Mouse (Mus musculus) heart, embryonic 16.5 days (tissue): ENCODE results near the gene Reck. TPM values are rescaled to one million over a fixed set of nuclear protein-coding genes. Genes with fewer than 3 reads are reported as not detected.

Experiments
- ATAC-seq: fragments of 200-750 bp; cut with Nextera tagmentation; replicated peaks from 2 replicates; pipeline ENCODE4 v1.8.0; 2017; ENCODE audit warnings: moderate number of reproducible peaks; ENCODE audit not compliant: insufficient read depth, low FRiP score; ENCODE audit errors: extremely low read depth
- H3K27ac ChIP-seq: fragments of 300-500 bp; sonication (generic); 2 replicates; pipeline ENCODE4 v1.5.1; 2014; ENCODE audit warnings: mild to moderate bottlenecking, low read length, control low read depth, moderate library complexity
- H3K27me3 ChIP-seq: fragments of 300-500 bp; sonication (generic); 2 replicates; pipeline ENCODE4 v1.6.1; 2014; ENCODE audit warnings: low read length, mixed read lengths; ENCODE audit not compliant: control insufficient read depth, insufficient read depth
- H3K36me3 ChIP-seq: fragments of 300-500 bp; sonication (generic); 2 replicates; pipeline ENCODE4 v1.6.1; 2014; ENCODE audit not compliant: control insufficient read depth, insufficient read depth
- H3K4me1 ChIP-seq: fragments of 300-500 bp; sonication (generic); 2 replicates; pipeline ENCODE4 v1.6.1; 2014; ENCODE audit warnings: low read length, mixed read lengths; ENCODE audit not compliant: control insufficient read depth, insufficient read depth
- H3K4me2 ChIP-seq: fragments of 300-500 bp; sonication (generic); 2 replicates; pipeline ENCODE4 v1.6.1; 2014; ENCODE audit warnings: low read depth, mild to moderate bottlenecking, control low read depth, low read length
- H3K4me3 ChIP-seq: fragments of 300-500 bp; sonication (generic); 2 replicates; pipeline ENCODE4 v1.5.1; 2014; ENCODE audit warnings: mild to moderate bottlenecking, control low read depth, low read length
- H3K9ac ChIP-seq: fragments of 300-500 bp; sonication (generic); 2 replicates; pipeline ENCODE4 v1.6.1; 2014; ENCODE audit warnings: low read length, control low read depth
- H3K9me3 ChIP-seq: fragments of 300-500 bp; sonication (generic); replicated peaks from 2 replicates; pipeline ENCODE4 v1.6.1; 2016; ENCODE audit warnings: low read length; ENCODE audit not compliant: control insufficient read depth
- WGBS: fragments of 180-500 bp; shearing (Covaris S2); extraction: QIAGEN DNeasy Blood & Tissue Kit; methylation state at CpG from one replicate; pipeline ENCODE4 v1.1.7; 2014; 5-methylcytosine and 5-hydroxymethylcytosine counted together
- polyA plus RNA-seq: library from polyadenylated mRNA; unstranded; fragments of >200 nt; fragmentation: Nextera tagmentation; extraction: Ambion mirVana; gene quantifications from 2 replicates; pipeline ENCODE4 v1.2.1, GENCODE M21; 2015

Gene Reck
- polyA plus RNA-seq, 1 experiment from 2014 or later: 8.9 TPM

DNA sequence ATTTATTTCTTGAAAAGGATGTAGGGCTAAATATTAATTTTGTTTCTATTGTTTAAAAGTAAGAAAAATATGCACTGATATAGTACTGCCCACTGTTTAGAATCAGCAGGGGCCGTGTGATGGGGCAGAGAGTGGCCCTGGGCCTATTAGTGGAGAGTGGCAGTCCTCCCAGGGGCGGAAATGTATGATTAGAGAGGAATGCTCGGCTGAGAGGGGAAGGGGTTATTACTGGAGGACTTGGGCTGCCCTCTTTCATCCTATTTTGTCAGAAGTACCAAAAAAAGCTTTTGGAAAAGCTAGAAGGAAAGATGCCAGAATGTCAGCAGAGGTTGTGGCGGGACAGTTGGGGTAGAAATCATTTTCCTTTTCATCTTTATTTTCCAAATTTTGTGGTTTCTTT is 8.9 kb downstream of the Reck start:
- peak overlapping the region; percentile 81 for H3K27ac ChIP-seq
- H3K4me3 ChIP-seq: no peak overlapping the region
- no peak overlapping the region for H3K9ac ChIP-seq
- no peaks in the 10 kb centered on the region for H3K27me3 ChIP-seq
- 0 out of 2 replicates have a peak, but pooled peaks have one; percentile 45 for ATAC-seq
- H3K9me3 ChIP-seq: no peaks in the 10 kb centered on the region
- no peaks in the 10 kb centered on the region for H3K36me3 ChIP-seq
- H3K4me1 ChIP-seq: peaks cover 26% of the 10 kb centered on the region
- WGBS: 25% methylated on average over 4 of the region's 4 CpGs
- peak overlapping the region; percentile 29; the same call in 1 of the 2 replicates for H3K4me2 ChIP-seq

GRCm38 (mm10) chr4:43891247-43891646 is 15.9 kb downstream of the Reck start:
- no peaks in the 10 kb centered on the region for H3K27me3 ChIP-seq
- peaks cover 9% of the 10 kb centered on the region for H3K4me1 ChIP-seq
- no peaks in the 10 kb centered on the region for H3K36me3 ChIP-seq
- WGBS: 90% methylated on average over 3 of the region's 3 CpGs
- H3K9me3 ChIP-seq: no peaks in the 10 kb centered on the region
- no peak overlapping the region for H3K27ac ChIP-seq
- no peak for ATAC-seq
- no peak overlapping the region for H3K4me2 ChIP-seq
- H3K4me3 ChIP-seq: no peak overlapping the region
- no peak overlapping the region for H3K9ac ChIP-seq

GRCm38 (mm10) chr4:43897209-43897608 is 21.9 kb downstream of the Reck start:
- Histone ChIP-seq H3K9ac (no peak overlapping the region), H3K27me3 (no peaks in the 10 kb centered on the region), H3K9me3 (no peaks in the 10 kb centered on the region), H3K4me2 (no peak overlapping the region), H3K27ac (no peak overlapping the region), H3K4me3 (no peak overlapping the region), H3K4me1 (peaks cover 12% of the 10 kb centered on the region), H3K36me3 (no peaks in the 10 kb centered on the region)
- no peak for ATAC-seq

DNA sequence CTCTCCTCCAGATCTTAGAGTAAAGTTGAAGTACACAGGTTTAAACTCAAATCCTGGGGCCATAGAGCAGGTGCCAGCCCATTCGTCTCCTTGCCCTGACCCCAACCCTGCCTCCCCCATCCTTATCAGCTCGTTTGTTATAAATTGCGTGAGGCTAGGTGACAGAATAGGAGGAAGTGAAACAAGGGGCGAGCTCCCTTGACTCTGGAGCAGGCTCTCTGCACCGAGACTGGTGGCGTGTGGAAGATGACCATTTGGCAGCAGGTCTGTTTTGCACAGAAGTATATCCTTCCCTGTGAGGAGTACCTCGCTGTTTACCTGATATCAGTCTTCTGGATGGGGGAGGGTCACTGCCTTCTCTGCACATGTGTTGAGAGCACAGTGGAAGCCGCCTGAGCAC is 23.9 kb downstream of the Reck start:
- Histone ChIP-seq H3K4me2 (no peak overlapping the region), H3K9me3 (no peaks in the 10 kb centered on the region), H3K27me3 (no peaks in the 10 kb centered on the region), H3K4me1 (peaks cover 7% of the 10 kb centered on the region; the same call in 1 of the 2 replicates), H3K4me3 (no peak overlapping the region), H3K9ac (no peak overlapping the region), H3K27ac (0 out of 2 replicates have a peak overlapping the region, but pooled peaks have one; percentile 39), H3K36me3 (no peaks in the 10 kb centered on the region)
- ATAC-seq: no peak
- WGBS: 26% methylated on average over 8 of the region's 8 CpGs

GRCm38 (mm10) chr4:43903690-43904089 is 28.4 kb downstream of the Reck start:
- no peaks in the 10 kb centered on the region for H3K36me3 ChIP-seq
- H3K4me3 ChIP-seq: no peak overlapping the region
- no peaks in the 10 kb centered on the region for H3K9me3 ChIP-seq
- peaks cover 10% of the 10 kb centered on the region; the same call in 1 of the 2 replicates for H3K4me1 ChIP-seq
- no peak for ATAC-seq
- H3K4me2 ChIP-seq: no peak overlapping the region
- H3K9ac ChIP-seq: no peak overlapping the region
- H3K27me3 ChIP-seq: no peaks in the 10 kb centered on the region
- peak overlapping the region; percentile 32; the same call in 1 of the 2 replicates for H3K27ac ChIP-seq
- WGBS: 64% methylated on average over 7 of the region's 7 CpGs

DNA sequence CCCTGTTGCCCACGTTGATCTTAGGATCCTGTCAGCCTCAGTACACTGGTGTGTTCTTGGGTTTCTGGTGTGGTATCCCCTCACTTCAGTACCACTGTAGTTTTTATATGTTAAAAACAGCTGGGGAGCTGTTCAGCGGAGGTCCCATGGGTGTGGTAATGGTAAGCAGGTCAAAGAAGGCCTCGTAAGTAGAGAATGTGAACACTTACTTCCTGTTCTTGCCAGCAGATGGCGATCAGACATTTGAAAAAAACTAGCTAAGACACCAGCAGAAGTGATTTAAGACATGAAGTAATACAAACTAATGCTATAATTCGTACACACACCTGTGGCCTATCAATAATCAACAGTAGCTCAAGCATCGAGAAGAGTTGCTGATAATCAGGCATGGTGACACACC is 31.1 kb downstream of the Reck start:
- Histone ChIP-seq H3K36me3 (no peaks in the 10 kb centered on the region), H3K4me1 (0 out of 2 replicates have a peak, but pooled peaks cover 3% of the 10 kb centered on the region), H3K4me3 (no peak overlapping the region), H3K9ac (no peak overlapping the region), H3K27ac (no peak overlapping the region), H3K4me2 (no peak overlapping the region), H3K27me3 (no peaks in the 10 kb centered on the region), H3K9me3 (no peaks in the 10 kb centered on the region)
- no peak for ATAC-seq
- 29% methylated on average over 6 of the region's 6 CpGs for WGBS

DNA sequence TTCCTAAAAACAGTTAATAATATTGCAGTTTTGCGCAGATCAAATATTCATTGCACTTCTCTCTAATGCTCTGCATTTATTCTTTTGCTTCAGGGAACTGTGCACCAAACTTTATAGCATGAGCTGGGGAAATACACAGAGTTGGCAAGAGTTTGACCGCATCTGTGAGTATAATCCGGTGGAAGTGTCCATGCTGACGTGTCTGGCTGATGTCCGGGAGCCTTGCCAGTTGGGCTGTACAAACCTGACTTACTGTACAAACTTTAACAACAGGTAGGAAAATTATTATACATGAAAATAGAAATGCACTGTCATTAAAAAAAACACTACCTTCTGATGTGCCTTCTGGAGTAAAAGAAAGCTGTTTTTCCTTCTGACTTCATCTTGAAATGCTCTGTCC is 42.9 kb downstream of the Reck start:
- no peaks in the 10 kb centered on the region for H3K27me3 ChIP-seq
- WGBS: 72% methylated on average over 5 of the region's 5 CpGs
- no peak overlapping the region for H3K4me3 ChIP-seq
- H3K27ac ChIP-seq: no peak overlapping the region
- no peaks in the 10 kb centered on the region for H3K9me3 ChIP-seq
- no peaks in the 10 kb centered on the region for H3K4me1 ChIP-seq
- no peaks in the 10 kb centered on the region; the same call in 1 of the 2 replicates for H3K36me3 ChIP-seq
- H3K9ac ChIP-seq: no peak overlapping the region
- H3K4me2 ChIP-seq: no peak overlapping the region
- ATAC-seq: no peak

DNA sequence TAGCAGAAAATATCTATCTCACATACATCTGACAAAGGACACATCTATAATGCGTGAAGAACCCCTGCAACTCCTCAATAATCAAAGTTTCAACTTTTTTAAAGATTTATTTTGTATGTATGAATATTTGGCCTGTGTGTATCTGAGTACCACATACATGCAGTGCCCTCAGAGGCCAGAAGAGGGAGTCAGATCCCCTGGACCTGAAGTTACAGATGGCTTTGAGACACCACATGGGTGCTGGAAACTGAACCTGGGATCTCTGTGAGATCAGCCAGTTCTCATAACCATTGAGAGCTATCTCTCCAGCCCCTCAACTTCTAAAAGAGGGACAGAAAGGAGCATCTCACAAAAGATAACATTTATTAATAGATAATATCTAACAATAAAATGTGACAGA is 45.3 kb downstream of the Reck start:
- Histone ChIP-seq H3K36me3 (peaks cover 3% of the 10 kb centered on the region; the same call in 1 of the 2 replicates), H3K4me1 (no peaks in the 10 kb centered on the region)

DNA sequence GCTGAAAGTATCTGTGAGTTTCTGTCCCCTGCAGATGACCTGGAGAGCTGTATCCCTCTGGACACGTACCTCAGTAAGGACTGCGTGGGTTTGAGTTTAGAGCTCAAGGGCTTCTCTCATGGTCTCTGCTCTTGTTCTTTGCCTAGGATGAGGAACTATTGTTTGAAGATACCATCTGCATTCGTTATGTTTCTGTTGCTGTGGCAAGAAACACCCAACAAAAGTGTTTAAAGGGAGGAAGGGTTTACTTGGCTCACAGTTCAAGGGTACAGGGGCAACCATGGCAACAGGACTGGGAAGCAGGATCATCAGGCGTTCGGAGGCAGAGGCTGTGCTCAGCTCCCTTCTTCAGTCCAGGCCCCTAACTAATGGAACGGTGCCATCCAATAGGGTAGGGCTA is 49.8 kb downstream of the Reck start:
- WGBS: 90% methylated on average over 6 of the region's 6 CpGs
- Histone ChIP-seq H3K4me2 (no peak overlapping the region), H3K4me3 (no peak overlapping the region), H3K9ac (no peak overlapping the region), H3K36me3 (peaks cover 27% of the 10 kb centered on the region), H3K4me1 (0 out of 2 replicates have a peak, but pooled peaks cover 3% of the 10 kb centered on the region), H3K27me3 (no peaks in the 10 kb centered on the region), H3K27ac (no peak overlapping the region), H3K9me3 (no peaks in the 10 kb centered on the region)
- no peak for ATAC-seq

More for the DNA sequence above, 45.3 kb downstream of the Reck start:
- H3K27ac ChIP-seq: no peak overlapping the region
- no peak overlapping the region for H3K4me3 ChIP-seq
- no peak overlapping the region for H3K9ac ChIP-seq
- 90% methylated on average over 1 of the region's 1 CpGs for WGBS
- H3K9me3 ChIP-seq: no peaks in the 10 kb centered on the region
- no peak overlapping the region for H3K4me2 ChIP-seq
- no peak for ATAC-seq
- H3K27me3 ChIP-seq: no peaks in the 10 kb centered on the region
